Mouse (Mus musculus) neural tube, embryonic 14.5 days (tissue): ENCODE data around the gene Zfp286. TPM values are rescaled to one million over a fixed set of nuclear protein-coding genes. Genes with fewer than 3 reads are reported as not detected.

ENCODE experiments used
- ATAC-seq: fragments of 200-750 bp; cut with Nextera tagmentation; 2 replicates; pipeline ENCODE4 v1.8.0; 2017; ENCODE audit warnings: low read depth, mild to moderate bottlenecking, moderate TSS enrichment, moderate library complexity
- H3K27ac ChIP-seq: fragments of 300-500 bp; sonication (generic); 2 replicates; pipeline ENCODE4 v1.5.1; 2014; ENCODE audit warnings: low read depth, mild to moderate bottlenecking, control low read depth, low read length, moderate library complexity, mixed read lengths
- H3K27me3 ChIP-seq: fragments of 300-500 bp; sonication (generic); 2 replicates; pipeline ENCODE4 v1.6.1; 2014; ENCODE audit warnings: low read length; ENCODE audit not compliant: control insufficient read depth, insufficient read depth
- H3K36me3 ChIP-seq: fragments of 300-500 bp; sonication (generic); 2 replicates; pipeline ENCODE4 v1.6.1; 2014; ENCODE audit warnings: low read length, mixed read lengths; ENCODE audit not compliant: control insufficient read depth, insufficient read depth
- H3K4me1 ChIP-seq: fragments of 300-500 bp; sonication (generic); 2 replicates; pipeline ENCODE4 v1.6.1; 2014; ENCODE audit warnings: low read length; ENCODE audit not compliant: control insufficient read depth, insufficient read depth
- H3K4me2 ChIP-seq: fragments of 300-500 bp; sonication (generic); 2 replicates; pipeline ENCODE4 v1.6.1; 2014; ENCODE audit warnings: mild to moderate bottlenecking, low read depth, low read length, control low read depth
- H3K4me3 ChIP-seq: fragments of 300-500 bp; sonication (generic); 2 replicates; pipeline ENCODE4 v1.5.1; 2014; ENCODE audit warnings: low read depth, low read length, control low read depth, mixed read lengths
- H3K9ac ChIP-seq: fragments of 300-500 bp; sonication (generic); replicated peaks from 2 replicates; pipeline ENCODE4 v1.6.1; 2014; ENCODE audit warnings: low read depth, mild to moderate bottlenecking, control low read depth, low read length, mixed read lengths
- H3K9me3 ChIP-seq: fragments of 300-500 bp; sonication (generic); 2 replicates; pipeline ENCODE4 v1.6.1; 2016; ENCODE audit warnings: low read length; ENCODE audit not compliant: control insufficient read depth
- WGBS: fragments of 180-500 bp; shearing (Covaris S2); extraction: QIAGEN DNeasy Blood & Tissue Kit; methylation state at CpG from one replicate; pipeline ENCODE4 v1.1.7; 2014; 5-methylcytosine and 5-hydroxymethylcytosine counted together
- polyA plus RNA-seq: library from polyadenylated mRNA; unstranded; fragments of >200 nt; fragmentation: Nextera tagmentation; extraction: Ambion mirVana; gene quantifications from 2 replicates; pipeline ENCODE4 v1.2.1, GENCODE M21; 2014

Zfp286 gene
- polyA plus RNA-seq, 1 experiment from 2014 or later: 33.8 TPM

- Histone ChIP-seq H3K27me3 (no peaks in the 10 kb centered on the region), H3K9me3 (no peaks in the 10 kb centered on the region), H3K4me3 (no peak overlapping the region), H3K4me1 (no peaks in the 10 kb centered on the region), H3K4me2 (no peak overlapping the region), H3K9ac (no peak overlapping the region), H3K36me3 (no peaks in the 10 kb centered on the region), H3K27ac (no peak overlapping the region)
- 50% methylated on average over 5 of the region's 5 CpGs for WGBS
- peak; percentile 58; the same call in 1 of the 2 replicates for ATAC-seq
Observed at GRCm38 (mm10) chr11:62744103-62744502, 45.2 kb downstream of the Zfp286 start.

GRCm38 (mm10) chr11:62742261-62742957 lies 46.9 kb downstream of the Zfp286 start:
- Histone ChIP-seq H3K9me3 (no peaks in the 10 kb centered on the region), H3K36me3 (no peaks in the 10 kb centered on the region), H3K27ac (no peak overlapping the region), H3K4me1 (no peaks in the 10 kb centered on the region), H3K4me3 (no peak overlapping the region), H3K4me2 (no peak overlapping the region), H3K9ac (no peak overlapping the region), H3K27me3 (no peaks in the 10 kb centered on the region)
- ATAC-seq: no peak
- WGBS: 82% methylated on average over 10 of the region's 10 CpGs

- no peak overlapping the region for H3K4me2 ChIP-seq
- no peaks in the 10 kb centered on the region for H3K36me3 ChIP-seq
- H3K4me1 ChIP-seq: no peaks in the 10 kb centered on the region
- no peak overlapping the region for H3K9ac ChIP-seq
- WGBS: 85% methylated on average over 2 of the region's 2 CpGs
- ATAC-seq: no peak
- H3K27me3 ChIP-seq: no peaks in the 10 kb centered on the region
- H3K4me3 ChIP-seq: no peak overlapping the region
- H3K27ac ChIP-seq: no peak overlapping the region
- H3K9me3 ChIP-seq: no peaks in the 10 kb centered on the region
Observed at GRCm38 (mm10) chr11:62741186-62741585, 48.1 kb downstream of the Zfp286 start.

GRCm38 (mm10) chr11:62732665-62733064 lies 56.6 kb downstream of the Zfp286 start:
- Histone ChIP-seq H3K9ac (no peak overlapping the region), H3K4me1 (peaks cover 11% of the 10 kb centered on the region), H3K36me3 (peaks cover 9% of the 10 kb centered on the region; the same call in 1 of the 2 replicates), H3K27ac (no peak overlapping the region), H3K4me2 (no peak overlapping the region), H3K9me3 (no peaks in the 10 kb centered on the region), H3K27me3 (no peaks in the 10 kb centered on the region), H3K4me3 (no peak overlapping the region)
- WGBS: 87% methylated on average over 3 of the region's 3 CpGs
- ATAC-seq: no peak

GRCm38 (mm10) chr11:62732022-62732387 lies 57.3 kb downstream of the Zfp286 start:
- Histone ChIP-seq H3K4me1 (peaks cover 11% of the 10 kb centered on the region), H3K9ac (no peak overlapping the region), H3K36me3 (peaks cover 13% of the 10 kb centered on the region; the same call in 1 of the 2 replicates), H3K9me3 (no peaks in the 10 kb centered on the region), H3K4me3 (peak overlapping the region; percentile 80), H3K27ac (no peak overlapping the region), H3K27me3 (no peaks in the 10 kb centered on the region), H3K4me2 (peak overlapping the region; percentile 68)
- WGBS: 9% methylated on average over 5 of the region's 5 CpGs
- peak; percentile 52 for ATAC-seq

GRCm38 (mm10) chr11:62731311-62732021 lies 57.8 kb downstream of the Zfp286 start, which contains the start of gene Zfp287:
Zfp287 (minus strand) TSS chr11:62731905.
- Histone ChIP-seq H3K36me3 (peaks cover 13% of the 10 kb centered on the region; the same call in 1 of the 2 replicates), H3K4me2 (peak within 1 kb of the TSS; percentile 68), H3K27ac (peak within 1 kb of the TSS; percentile 91), H3K4me3 (peak within 1 kb of the TSS; percentile 80), H3K9ac (peak within 1 kb of the TSS; percentile 81), H3K9me3 (no peaks in the 10 kb centered on the region), H3K27me3 (no peaks in the 10 kb centered on the region), H3K4me1 (peaks cover 11% of the 10 kb centered on the region)
- 1% methylated on average over 47 of the region's 48 CpGs for WGBS
- ATAC-seq: peak; percentile 99

- no peak overlapping the region for H3K9ac ChIP-seq
- H3K4me1 ChIP-seq: peaks cover 11% of the 10 kb centered on the region
- 94% methylated on average over 8 of the region's 8 CpGs for whole genome bisulfite sequencing
- H3K4me2 ChIP-seq: no peak overlapping the region
- H3K4me3 ChIP-seq: no peak overlapping the region
- no peaks in the 10 kb centered on the region for H3K27me3 ChIP-seq
- H3K9me3 ChIP-seq: no peaks in the 10 kb centered on the region
- H3K36me3 ChIP-seq: peaks cover 29% of the 10 kb centered on the region; the same call in 1 of the 2 replicates
- H3K27ac ChIP-seq: no peak overlapping the region
- no peak for ATAC-seq
Observed at GRCm38 (mm10) chr11:62728276-62728675, 61.0 kb downstream of the Zfp286 start.

GRCm38 (mm10) chr11:62710657-62711056 lies 78.6 kb downstream of the Zfp286 start:
- no peaks in the 10 kb centered on the region for H3K27me3 ChIP-seq
- H3K4me1 ChIP-seq: no peaks in the 10 kb centered on the region
- no peak overlapping the region for H3K4me2 ChIP-seq
- no peak overlapping the region for H3K27ac ChIP-seq
- ATAC-seq: no peak
- H3K9ac ChIP-seq: no peak overlapping the region
- peaks cover 31% of the 10 kb centered on the region for H3K36me3 ChIP-seq
- H3K9me3 ChIP-seq: no peaks in the 10 kb centered on the region
- no peak overlapping the region for H3K4me3 ChIP-seq
- WGBS: 95% methylated on average over 5 of the region's 5 CpGs

- H3K9me3 ChIP-seq: no peaks in the 10 kb centered on the region
- no peak overlapping the region for H3K4me2 ChIP-seq
- ATAC-seq: no peak
- no peak overlapping the region for H3K4me3 ChIP-seq
- no peaks in the 10 kb centered on the region for H3K27me3 ChIP-seq
- H3K9ac ChIP-seq: no peak overlapping the region
- WGBS: 80% methylated on average over 7 of the region's 7 CpGs
- H3K4me1 ChIP-seq: no peaks in the 10 kb centered on the region
- H3K27ac ChIP-seq: no peak overlapping the region
- peaks cover 13% of the 10 kb centered on the region; the same call in 1 of the 2 replicates for H3K36me3 ChIP-seq
Observed at GRCm38 (mm10) chr11:62708252-62708651, 81.0 kb downstream of the Zfp286 start.
